Mouse (Mus musculus): ENCODE results near the gene Zdhhc14. TPM values are rescaled to one million over a fixed set of nuclear protein-coding genes. Genes with fewer than 3 reads are reported as not detected.

Gene Zdhhc14
- polyA plus RNA-seq, 1 experiment from 2014 or later: 0.93 TPM

- Histone ChIP-seq H3K9me3 (peaks cover 3% of the 10 kb centered on the region; the same call in 1 of the 2 replicates), H3K27me3 (ENCODE audit: poor library complexity, severe bottlenecking) (no peaks in the 10 kb centered on the region), H3K4me3 (no peak overlapping the region), H3K4me1 (peaks cover 5% of the 10 kb centered on the region), H3K27ac (no peak overlapping the region), H3K36me3 (replicated peaks) (no peaks in the 10 kb centered on the region)
- 88% methylated on average over 1 of the region's 1 CpGs for WGBS
- DNase-seq (ENCODE audit: extremely low spot score, low spot score): no peak
These were observed 79.9 kb downstream of the Zdhhc14 start for GRCm38 (mm10) chr17:5572096-5572730.

GRCm38 (mm10) chr17:5572745-5573420 lies 80.5 kb downstream of the Zdhhc14 start:
- H3K36me3 ChIP-seq (replicated peaks): no peaks in the 10 kb centered on the region
- H3K27me3 ChIP-seq (ENCODE audit: poor library complexity, severe bottlenecking): no peaks in the 10 kb centered on the region
- no peaks in the 10 kb centered on the region for H3K9me3 ChIP-seq
- no peak overlapping the region for H3K4me3 ChIP-seq
- H3K27ac ChIP-seq: no peak overlapping the region
- H3K4me1 ChIP-seq: peaks cover 5% of the 10 kb centered on the region
- no peak for DNase-seq (ENCODE audit: extremely low spot score, low spot score)

- H3K4me3 ChIP-seq: no peak overlapping the region
- no peaks in the 10 kb centered on the region for H3K36me3 ChIP-seq (replicated peaks)
- DNase-seq (ENCODE audit: extremely low spot score, low spot score): no peak
- peaks cover 2% of the 10 kb centered on the region for H3K4me1 ChIP-seq
- WGBS: 84% methylated on average over 5 of the region's 5 CpGs
- no peak overlapping the region for H3K27ac ChIP-seq
- no peaks in the 10 kb centered on the region for H3K27me3 ChIP-seq (ENCODE audit: poor library complexity, severe bottlenecking)
- H3K9me3 ChIP-seq: no peaks in the 10 kb centered on the region
These were observed 82.3 kb downstream of the Zdhhc14 start for GRCm38 (mm10) chr17:5574672-5575071.

- no peaks in the 10 kb centered on the region for H3K36me3 ChIP-seq (replicated peaks)
- WGBS: 86% methylated on average over 4 of the region's 4 CpGs
- H3K27ac ChIP-seq: no peak overlapping the region
- H3K27me3 ChIP-seq (ENCODE audit: poor library complexity, severe bottlenecking): no peaks in the 10 kb centered on the region
- H3K9me3 ChIP-seq: no peaks in the 10 kb centered on the region
- no peak overlapping the region for H3K4me3 ChIP-seq
- no peaks in the 10 kb centered on the region for H3K4me1 ChIP-seq
- DNase-seq (ENCODE audit: extremely low spot score, low spot score): no peak
These were observed 83.2 kb downstream of the Zdhhc14 start for GRCm38 (mm10) chr17:5575518-5575917.

GRCm38 (mm10) chr17:5582232-5582631 lies 89.9 kb downstream of the Zdhhc14 start:
- no peak overlapping the region for H3K27ac ChIP-seq
- no peaks in the 10 kb centered on the region for H3K9me3 ChIP-seq
- WGBS: 94% methylated on average over 3 of the region's 3 CpGs
- H3K4me3 ChIP-seq: no peak overlapping the region
- no peaks in the 10 kb centered on the region for H3K36me3 ChIP-seq (replicated peaks)
- H3K4me1 ChIP-seq: peaks cover 14% of the 10 kb centered on the region
- H3K27me3 ChIP-seq (ENCODE audit: poor library complexity, severe bottlenecking): no peaks in the 10 kb centered on the region
- DNase-seq (ENCODE audit: extremely low spot score, low spot score): no peak

- Histone ChIP-seq H3K27me3 (ENCODE audit: poor library complexity, severe bottlenecking) (no peaks in the 10 kb centered on the region), H3K9me3 (no peaks in the 10 kb centered on the region), H3K4me1 (peaks cover 14% of the 10 kb centered on the region), H3K36me3 (replicated peaks) (no peaks in the 10 kb centered on the region), H3K4me3 (no peak overlapping the region), H3K27ac (no peak overlapping the region)
- DNase-seq (ENCODE audit: extremely low spot score, low spot score): no peak
- 93% methylated on average over 5 of the region's 5 CpGs for WGBS
These were observed 90.6 kb downstream of the Zdhhc14 start for GRCm38 (mm10) chr17:5582937-5583336.

- Histone ChIP-seq H3K27ac (peak overlapping the region; percentile 13; the same call in 1 of the 2 replicates), H3K4me1 (peaks cover 14% of the 10 kb centered on the region), H3K27me3 (ENCODE audit: poor library complexity, severe bottlenecking) (no peaks in the 10 kb centered on the region), H3K4me3 (no peak overlapping the region), H3K9me3 (no peaks in the 10 kb centered on the region), H3K36me3 (replicated peaks) (no peaks in the 10 kb centered on the region)
- no peak for DNase-seq (ENCODE audit: extremely low spot score, low spot score)
- 74% methylated on average over 12 of the region's 12 CpGs for WGBS
These were observed 91.3 kb downstream of the Zdhhc14 start for GRCm38 (mm10) chr17:5583472-5584145.

GRCm38 (mm10) chr17:5591604-5592209 lies 99.3 kb downstream of the Zdhhc14 start:
- H3K9me3 ChIP-seq: no peaks in the 10 kb centered on the region
- WGBS: 78% methylated on average over 6 of the region's 6 CpGs
- peaks cover 12% of the 10 kb centered on the region for H3K4me1 ChIP-seq
- H3K36me3 ChIP-seq (replicated peaks): no peaks in the 10 kb centered on the region
- DNase-seq (ENCODE audit: extremely low spot score, low spot score): no peak
- H3K27me3 ChIP-seq (ENCODE audit: poor library complexity, severe bottlenecking): no peaks in the 10 kb centered on the region
- no peak overlapping the region for H3K27ac ChIP-seq
- H3K4me3 ChIP-seq: no peak overlapping the region

GRCm38 (mm10) chr17:5593071-5593470 lies 100.7 kb downstream of the Zdhhc14 start:
- Histone ChIP-seq H3K27me3 (ENCODE audit: poor library complexity, severe bottlenecking) (no peaks in the 10 kb centered on the region), H3K4me1 (peaks cover 13% of the 10 kb centered on the region), H3K4me3 (no peak overlapping the region), H3K9me3 (no peaks in the 10 kb centered on the region), H3K36me3 (replicated peaks) (no peaks in the 10 kb centered on the region), H3K27ac (no peak overlapping the region)
- no peak for DNase-seq (ENCODE audit: extremely low spot score, low spot score)
- WGBS: 95% methylated on average over 2 of the region's 2 CpGs

GRCm38 (mm10) chr17:5595068-5595467 lies 102.7 kb downstream of the Zdhhc14 start:
- Histone ChIP-seq H3K4me1 (peaks cover 13% of the 10 kb centered on the region), H3K27me3 (ENCODE audit: poor library complexity, severe bottlenecking) (no peaks in the 10 kb centered on the region), H3K4me3 (no peak overlapping the region), H3K27ac (no peak overlapping the region), H3K36me3 (replicated peaks) (no peaks in the 10 kb centered on the region), H3K9me3 (no peaks in the 10 kb centered on the region)
- 48% methylated on average over 5 of the region's 5 CpGs for WGBS
- DNase-seq (ENCODE audit: extremely low spot score, low spot score): no peak

GRCm38 (mm10) chr17:5596490-5596889 lies 104.1 kb downstream of the Zdhhc14 start:
- Histone ChIP-seq H3K27me3 (ENCODE audit: poor library complexity, severe bottlenecking) (no peaks in the 10 kb centered on the region), H3K4me1 (peaks cover 13% of the 10 kb centered on the region), H3K36me3 (replicated peaks) (no peaks in the 10 kb centered on the region), H3K9me3 (no peaks in the 10 kb centered on the region), H3K27ac (no peak overlapping the region), H3K4me3 (no peak overlapping the region)
- DNase-seq (ENCODE audit: extremely low spot score, low spot score): no peak
- WGBS: 73% methylated on average over 3 of the region's 3 CpGs

GRCm38 (mm10) chr17:5598999-5599398 lies 106.6 kb downstream of the Zdhhc14 start:
- Histone ChIP-seq H3K36me3 (replicated peaks) (no peaks in the 10 kb centered on the region), H3K4me1 (peaks cover 19% of the 10 kb centered on the region), H3K4me3 (no peak overlapping the region), H3K27me3 (ENCODE audit: poor library complexity, severe bottlenecking) (no peaks in the 10 kb centered on the region), H3K9me3 (no peaks in the 10 kb centered on the region), H3K27ac (no peak overlapping the region)
- WGBS: 90% methylated on average over 4 of the region's 4 CpGs
- no peak for DNase-seq (ENCODE audit: extremely low spot score, low spot score)
